Mouse (Mus musculus): ENCODE data around the gene 1500009L16Rik.
A peak's percentile ranks its signal among the peaks of the same experiment; 100 is the strongest.

The 1500009L16Rik gene

GRCm38 (mm10) chr10:83763891-83764290, 41.2 kb downstream of the 1500009L16Rik start:
- no peak for DNase-seq

- DNase-seq: no peak
Observed at GRCm38 (mm10) chr10:83766882-83767281, 44.2 kb downstream of the 1500009L16Rik start.

GRCm38 (mm10) chr10:83776272-83776878, 53.7 kb downstream of the 1500009L16Rik start:
- peak; percentile 61 for DNase-seq

- DNase-seq: no peak
Observed at GRCm38 (mm10) chr10:83777253-83777652, 54.6 kb downstream of the 1500009L16Rik start.

GRCm38 (mm10) chr10:83781854-83782253, 59.2 kb downstream of the 1500009L16Rik start:
- DNase-seq: no peak

GRCm38 (mm10) chr10:83782371-83783120, 59.9 kb downstream of the 1500009L16Rik start:
- DNase-seq: no peak

GRCm38 (mm10) chr10:83785003-83785402, 62.3 kb downstream of the 1500009L16Rik start:
- no peak for DNase-seq

GRCm38 (mm10) chr10:83785627-83786392, 63.1 kb downstream of the 1500009L16Rik start:
- no peak for DNase-seq

- no peak for DNase-seq
Observed at GRCm38 (mm10) chr10:83795088-83795487, 72.4 kb downstream of the 1500009L16Rik start.

- no peak for DNase-seq
Observed at GRCm38 (mm10) chr10:83795500-83795899, 72.8 kb downstream of the 1500009L16Rik start.

- DNase-seq: no peak
Observed at GRCm38 (mm10) chr10:83804021-83804420, 81.4 kb downstream of the 1500009L16Rik start.

GRCm38 (mm10) chr10:83805201-83805718, 82.6 kb downstream of the 1500009L16Rik start:
- DNase-seq: no peak

GRCm38 (mm10) chr10:83807251-83807650, 84.6 kb downstream of the 1500009L16Rik start:
- DNase-seq: no peak
